In the genomic region with DNA sequence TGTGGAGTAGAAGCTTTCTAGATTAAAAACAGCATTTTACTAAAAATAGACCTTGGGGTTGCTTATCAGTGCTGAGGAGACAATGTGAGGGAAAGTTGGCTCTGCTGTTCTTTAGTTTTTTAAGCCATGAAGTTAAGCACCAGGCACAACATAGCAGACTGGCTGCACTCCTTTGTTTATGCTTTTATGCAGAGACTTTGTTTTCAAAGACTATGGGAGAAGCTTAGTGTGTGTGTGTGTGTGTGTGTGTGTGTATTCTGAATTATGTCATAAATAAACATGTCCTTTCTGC, we compare ENCODE assay signal across 11 mouse cellular contexts.
DNase-seq lines count a peak whose midpoint lies in the region; ATAC-seq lines count a peak whose summit lies in the region.
"Had no signal": no experiment of that assay in that cellular context is flagged by ENCODE, and none has a peak within 500 bp of the region (broad histone marks: within the 10 kb centered on the region; RNA-seq: fewer than 3 reads in every experiment).

No protein-coding gene starts in this region.

- no peaks in the 10 kb centered on the region for H3K36me3 ChIP-seq in liver, embryonic 11.5 days (ENCODE audit: control insufficient read depth, insufficient read depth, low read length)
- no peaks in the 10 kb centered on the region for H3K36me3 ChIP-seq in heart, embryonic 10.5 days
- H3K36me3 ChIP-seq: hindbrain, embryonic 13.5 days had no signal

- no peak overlapping the region for H3K9ac ChIP-seq in liver, embryonic 11.5 days (ENCODE audit: low read depth, low read length)
- H3K9ac ChIP-seq: hindbrain, embryonic 13.5 days had no signal

- no peaks in the 10 kb centered on the region for H3K27me3 ChIP-seq in liver, embryonic 11.5 days (replicated peaks; ENCODE audit: control insufficient read depth, insufficient read depth, low read length)
- H3K27me3 ChIP-seq in heart, embryonic 10.5 days (ENCODE audit: insufficient read depth, poor library complexity, severe bottlenecking), result no peaks in the 10 kb centered on the region
- H3K27me3 ChIP-seq: hindbrain, embryonic 13.5 days had no signal

- peak; percentile 4 for DNase-seq in embryo, embryonic 9.5 days (ENCODE audit: extremely low spot score)
- DNase-seq in embryo, embryonic 10 days (ENCODE audit: low spot score), result no peak
- no peak for DNase-seq in liver, embryonic 11.5 days (ENCODE audit: low spot score)
- no peak for DNase-seq in liver
- no peak for DNase-seq in heart, embryonic 10.5 days (ENCODE audit: low spot score)
- peak; percentile 40 for DNase-seq in lung, postnatal 10 days
- no peak for DNase-seq in retina, postnatal 1 day
- DNase-seq in retina, embryonic 14.5 days (ENCODE audit: low spot score), result no peak
- DNase-seq: embryo, embryonic 11 days had no signal

- peak; percentile 86 for ATAC-seq in liver, embryonic 11.5 days (replicated peaks; ENCODE audit: low FRiP score)

- peak overlapping the region; percentile 61 for H3K27ac ChIP-seq in liver, embryonic 11.5 days (ENCODE audit: low read depth, low read length)
- H3K27ac ChIP-seq in heart, embryonic 10.5 days, result peak overlapping the region; percentile 81
- H3K27ac ChIP-seq: stomach, postnatal 0 days had no signal

- H3K4me2 ChIP-seq in liver, embryonic 11.5 days, result peak overlapping the region; percentile 59
- H3K4me2 ChIP-seq: hindbrain, embryonic 13.5 days had no signal

- peaks cover 11% of the 10 kb centered on the region; the same call in 1 of the 2 replicates for H3K4me1 ChIP-seq in liver, embryonic 11.5 days (replicated peaks; ENCODE audit: control insufficient read depth, insufficient read depth, low read length)
- peaks cover 7% of the 10 kb centered on the region for H3K4me1 ChIP-seq in heart, embryonic 10.5 days

- no peak overlapping the region for H3K4me3 ChIP-seq in liver, embryonic 11.5 days (ENCODE audit: low read depth, low read length)
- H3K4me3 ChIP-seq in heart, embryonic 10.5 days, result 0 out of 2 replicates have a peak overlapping the region, but pooled peaks have one; percentile 12
- H3K4me3 ChIP-seq: hindbrain, embryonic 13.5 days had no signal

- no peaks in the 10 kb centered on the region for H3K9me3 ChIP-seq in liver, embryonic 11.5 days (ENCODE audit: control insufficient read depth, low read length)
- H3K9me3 ChIP-seq in heart, embryonic 10.5 days, result no peaks in the 10 kb centered on the region
- H3K9me3 ChIP-seq: hindbrain, embryonic 13.5 days had no signal

Comparison
In these comparisons a context has a peak if more than half of its experiments do, and no peak if none do; other contexts are left out.
1. DNase-seq: peak in embryo, embryonic 9.5 days (single experiment) and lung, postnatal 10 days (single experiment); none in embryo, embryonic 10 days (single experiment), liver, embryonic 11.5 days (single experiment), liver (single experiment), heart, embryonic 10.5 days (single experiment), retina, postnatal 1 day (single experiment) and retina, embryonic 14.5 days (single experiment).